Mouse (Mus musculus) telencephalon, adult 2 months (tissue): ENCODE data around the gene Zranb3.
"Not testable (repeated sequence)": the region's sequence is repeated elsewhere in the genome, so short reads cannot be mapped to it uniquely, and the experiment has no call there.

Experiments used
- DNase-seq: peaks from one replicate; pipeline ENCODE4 v3.0.0-alpha.2; 2011; ENCODE audit warnings: low read depth, low spot score

Gene Zranb3

GRCm38 (mm10) chr1:128060655-128061344 is 42.0 kb downstream of the Zranb3 start:
- no peak for DNase-seq

GRCm38 (mm10) chr1:128058625-128059024 is 44.2 kb downstream of the Zranb3 start:
- no peak for DNase-seq

- no peak for DNase-seq
Measured at GRCm38 (mm10) chr1:128057269-128057668, 45.6 kb downstream of the Zranb3 start.

- DNase-seq, result no peak
Measured at GRCm38 (mm10) chr1:128046920-128047319, 55.9 kb downstream of the Zranb3 start.

DNA sequence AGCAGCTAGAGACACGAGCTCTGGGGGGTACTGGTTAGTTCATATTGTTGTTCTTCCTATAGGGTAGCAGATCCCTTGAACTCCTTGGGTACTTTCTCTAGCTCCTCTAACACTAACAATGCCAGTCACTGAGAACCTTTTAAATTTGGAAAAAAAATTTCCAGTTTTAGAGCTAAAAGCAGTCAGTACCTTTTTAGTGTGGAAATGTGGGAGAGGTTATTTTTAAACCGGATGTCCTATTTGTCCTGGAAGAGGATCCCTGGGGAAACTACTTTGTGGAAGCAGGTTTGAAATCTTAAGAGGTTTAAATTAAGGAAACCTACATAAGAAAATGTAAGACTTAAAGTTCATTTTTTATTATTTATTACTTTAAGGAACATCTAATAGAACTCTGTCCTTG is 56.4 kb downstream of the Zranb3 start:
- DNase-seq, result peak; percentile 48

DNA sequence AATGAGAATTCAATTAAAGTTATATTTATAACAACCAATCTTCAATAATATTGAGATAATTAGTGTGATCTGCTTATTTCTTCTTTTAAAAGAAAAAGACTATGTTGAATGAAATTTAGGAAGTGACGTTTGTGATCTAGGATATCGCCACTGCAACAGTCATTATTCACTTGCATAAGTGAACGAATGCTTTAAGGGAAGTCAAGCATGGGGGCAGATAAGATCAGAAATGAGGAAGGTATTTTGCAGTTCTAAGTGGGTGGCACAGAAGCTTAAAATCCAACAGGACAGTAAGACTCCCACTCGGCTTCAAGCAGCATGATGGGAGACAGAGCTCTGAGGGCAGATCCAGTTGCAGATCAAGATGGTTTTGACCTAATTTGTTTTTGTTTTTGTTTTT is 58.7 kb downstream of the Zranb3 start:
- DNase-seq, result no peak

GRCm38 (mm10) chr1:128036296-128036695 is 66.6 kb downstream of the Zranb3 start:
- no peak for DNase-seq

DNA sequence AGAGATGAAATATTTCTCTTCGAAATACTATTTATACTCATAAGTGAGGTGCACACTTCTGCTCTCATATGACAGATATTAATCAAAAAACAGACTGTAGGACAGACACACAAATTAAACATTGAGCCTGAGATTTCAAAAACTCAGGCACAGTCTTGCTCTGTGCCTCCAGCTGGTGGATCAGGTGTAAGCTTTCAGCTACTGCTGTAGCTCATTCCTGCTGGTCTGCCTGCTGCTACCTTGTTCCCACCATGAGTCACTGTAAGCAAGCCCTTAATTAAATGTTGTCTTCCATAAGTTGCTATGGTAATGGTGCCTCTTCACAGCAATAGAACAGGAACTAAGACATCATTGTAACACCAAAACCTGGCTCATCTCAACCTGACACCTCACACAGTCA is 70.7 kb downstream of the Zranb3 start:
- DNase-seq, result peak; percentile 76

DNA sequence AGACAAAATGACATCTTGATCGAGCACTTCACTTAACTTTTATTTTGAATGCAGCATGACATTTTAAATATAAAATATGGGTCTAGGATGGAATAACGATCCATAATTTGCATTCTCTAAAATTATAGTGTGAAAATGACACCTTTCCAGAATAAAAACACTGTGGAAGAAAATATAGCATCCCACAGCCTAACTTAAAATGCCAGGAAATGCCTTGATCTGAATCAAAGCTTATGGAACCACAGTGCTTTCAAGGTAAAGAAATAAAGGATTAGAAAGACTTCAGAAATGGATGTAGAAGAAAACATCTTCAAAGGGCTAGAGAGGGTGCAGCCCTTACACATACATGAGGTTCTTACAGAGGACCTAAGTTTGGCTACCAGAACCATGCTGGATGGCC is 71.3 kb downstream of the Zranb3 start:
- DNase-seq, result peak; percentile 81

- DNase-seq, result no peak
Measured at GRCm38 (mm10) chr1:128024363-128025114, 78.3 kb downstream of the Zranb3 start.

DNA sequence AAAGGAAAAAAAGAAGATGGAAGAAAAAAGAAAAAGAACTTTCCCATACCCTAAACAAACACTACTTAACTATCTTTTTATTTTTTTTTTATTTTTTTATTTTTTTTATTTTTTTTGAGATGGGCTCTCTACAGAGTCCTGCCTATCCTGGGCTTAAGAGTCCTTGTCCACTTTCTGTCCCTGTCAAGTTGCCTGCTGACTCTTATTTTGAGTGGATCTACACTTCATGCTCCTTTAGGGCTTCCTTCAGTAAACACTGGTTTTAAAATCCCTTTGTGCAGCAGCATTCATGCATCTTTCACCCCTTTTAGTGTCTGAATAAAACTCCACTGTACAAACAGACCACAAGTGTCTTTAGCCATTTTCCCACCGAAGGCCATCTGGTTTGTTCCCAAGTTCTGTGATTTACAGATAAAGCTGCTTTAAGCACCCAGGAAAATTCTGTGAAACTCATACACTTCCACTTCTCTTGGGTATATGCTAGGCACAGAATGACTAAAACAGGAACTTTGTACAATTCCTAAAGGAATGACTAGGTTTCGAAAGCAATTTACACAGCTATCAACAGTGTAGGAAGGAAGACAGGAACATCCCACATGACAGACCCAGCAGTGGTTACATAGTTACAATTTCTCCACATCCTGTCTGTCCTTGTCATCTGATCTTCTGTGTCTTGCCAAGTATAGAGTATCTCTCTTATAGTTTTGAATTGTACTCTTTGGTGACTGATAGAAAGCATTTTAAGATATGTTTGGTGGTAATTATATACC is 82.7 kb downstream of the Zranb3 start:
- no peak for DNase-seq

- DNase-seq, result no peak
Measured at GRCm38 (mm10) chr1:128016035-128016492, 86.8 kb downstream of the Zranb3 start.

- DNase-seq, result no peak
Measured at GRCm38 (mm10) chr1:128013698-128014386, 89.0 kb downstream of the Zranb3 start.

- DNase-seq, result no peak
Measured at GRCm38 (mm10) chr1:128009751-128010150, 93.1 kb downstream of the Zranb3 start.

DNA sequence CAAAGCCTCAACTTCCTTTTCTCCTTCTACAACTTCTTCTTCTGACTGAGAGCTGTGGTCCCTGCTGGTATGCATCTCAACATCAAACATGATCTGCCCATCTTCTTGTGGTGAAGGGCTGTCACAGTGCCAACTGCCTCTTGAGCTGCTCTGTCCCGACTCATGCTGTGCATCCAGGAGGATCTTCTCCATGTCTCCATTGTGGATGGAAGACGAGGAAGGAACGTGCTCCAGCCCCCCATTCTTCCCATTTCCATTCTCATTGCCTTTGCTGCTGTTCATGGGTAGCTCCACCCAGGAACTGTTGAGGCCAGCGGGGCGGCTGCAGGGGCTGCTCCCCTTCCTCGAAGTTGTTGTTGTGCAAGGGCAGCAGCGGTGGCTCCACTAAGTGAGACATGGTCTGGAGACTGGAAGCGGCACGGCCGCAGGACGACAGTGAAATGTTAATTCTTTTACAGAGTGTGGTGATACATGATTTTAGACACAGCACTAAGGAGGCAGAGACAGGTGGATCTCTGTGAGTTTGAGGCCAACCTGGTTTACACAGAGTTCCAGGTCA is 96.7 kb downstream of the Zranb3 start:
- not testable (repeated sequence) for DNase-seq

DNA sequence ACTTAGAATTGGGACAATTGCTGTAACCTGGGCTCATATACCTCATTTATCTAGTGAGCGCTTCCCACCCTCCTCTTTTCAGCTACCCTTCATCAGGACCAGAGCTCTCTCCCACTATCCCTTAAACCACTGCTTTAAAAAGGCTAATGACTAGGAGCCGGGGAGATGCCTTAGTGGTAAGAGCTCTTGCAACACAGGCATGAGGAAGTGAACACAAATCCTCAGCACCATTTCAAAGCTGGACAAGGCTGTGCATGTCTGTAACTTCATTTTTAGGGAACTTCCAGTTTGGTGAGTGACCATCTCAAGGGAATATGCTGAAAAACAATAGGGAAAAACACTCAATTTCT is 98.5 kb downstream of the Zranb3 start:
- DNase-seq, result no peak

- DNase-seq, result peak; percentile 53
Measured at GRCm38 (mm10) chr1:128003712-128004370, 99.0 kb downstream of the Zranb3 start.

GRCm38 (mm10) chr1:128002159-128002558 is 100.7 kb downstream of the Zranb3 start:
- DNase-seq, result no peak

GRCm38 (mm10) chr1:128000931-128001330 is 101.9 kb downstream of the Zranb3 start:
- not testable (repeated sequence) for DNase-seq

- DNase-seq, result no peak
Measured at GRCm38 (mm10) chr1:127993892-127994291, 109.0 kb downstream of the Zranb3 start.
